Mouse (Mus musculus) thymus, postnatal 4 days (tissue): ENCODE measurements at regions not wholly inside any gene's neighbourhood (a gene's known extent, or its start where the extent isn't known, plus 50 kb on each side); places are given as distances from the start of the nearest gene placed in this dataset.

Experiments
- DNase-seq: peaks from one replicate; pipeline ENCODE4 v3.0.0; 2021

GRCm38 (mm10) chr11:52551451-52551850 is 155.2 kb downstream of the 9530068E07Rik start:
- no peak for DNase-seq

GRCm38 (mm10) chr11:52552860-52553259 is 156.6 kb downstream of the 9530068E07Rik start:
- DNase-seq, result no peak

- DNase-seq, result no peak
Observed at GRCm38 (mm10) chr11:52557836-52558235, 161.6 kb downstream of the 9530068E07Rik start.

- DNase-seq, result no peak
Observed at GRCm38 (mm10) chr11:52558782-52559181, 162.6 kb downstream of the 9530068E07Rik start.

- DNase-seq, result no peak
Observed at GRCm38 (mm10) chr11:52561281-52561680, 165.1 kb downstream of the 9530068E07Rik start.

- no peak for DNase-seq
Observed at GRCm38 (mm10) chr11:52565457-52565856, 169.2 kb downstream of the 9530068E07Rik start.

GRCm38 (mm10) chr11:52566026-52566425 is 169.8 kb downstream of the 9530068E07Rik start:
- DNase-seq, result no peak

GRCm38 (mm10) chr11:52567945-52568687 is 171.9 kb downstream of the 9530068E07Rik start:
- DNase-seq, result no peak

- DNase-seq, result no peak
Observed at GRCm38 (mm10) chr11:52568794-52569193, 172.6 kb downstream of the 9530068E07Rik start.

- DNase-seq, result no peak
Observed at GRCm38 (mm10) chr11:52569759-52570158, 173.5 kb downstream of the 9530068E07Rik start.

- DNase-seq, result no peak
Observed at GRCm38 (mm10) chr11:52578471-52578870, 182.2 kb downstream of the 9530068E07Rik start.

- no peak for DNase-seq
Observed at GRCm38 (mm10) chr11:52579764-52580377, 183.6 kb downstream of the 9530068E07Rik start.

GRCm38 (mm10) chr11:52591596-52592180 is 172.7 kb upstream of the Fstl4 start:
- DNase-seq, result no peak

- no peak for DNase-seq
Observed at GRCm38 (mm10) chr11:52594092-52594491, 170.3 kb upstream of the Fstl4 start.

- DNase-seq, result no peak
Observed at GRCm38 (mm10) chr11:52601196-52601595, 163.2 kb upstream of the Fstl4 start.

- DNase-seq, result no peak
Observed at GRCm38 (mm10) chr11:52602061-52602561, 162.3 kb upstream of the Fstl4 start.

GRCm38 (mm10) chr11:52602796-52603195 is 161.6 kb upstream of the Fstl4 start:
- DNase-seq, result no peak

- DNase-seq, result no peak
Observed at GRCm38 (mm10) chr11:52610681-52611165, 153.7 kb upstream of the Fstl4 start.

- DNase-seq, result no peak
Observed at GRCm38 (mm10) chr11:52615622-52616021, 148.8 kb upstream of the Fstl4 start.

- DNase-seq, result no peak
Observed at GRCm38 (mm10) chr11:52618646-52619045, 145.8 kb upstream of the Fstl4 start.

- DNase-seq, result no peak
Observed at GRCm38 (mm10) chr11:52622861-52623260, 141.6 kb upstream of the Fstl4 start.

- DNase-seq, result no peak
Observed at GRCm38 (mm10) chr11:52628875-52629274, 135.6 kb upstream of the Fstl4 start.

GRCm38 (mm10) chr11:52629776-52630175 is 134.7 kb upstream of the Fstl4 start:
- peak; percentile 45 for DNase-seq

- no peak for DNase-seq
Observed at GRCm38 (mm10) chr11:52631579-52631978, 132.9 kb upstream of the Fstl4 start.
